Mouse (Mus musculus) kidney, adult 11 months (tissue): ENCODE measurements around the gene Ttc24.
A peak's percentile ranks its signal among the peaks of the same experiment; 100 is the strongest.

Source experiments
- DNase-seq: peaks from one replicate; pipeline ENCODE4 v3.0.0; 2022

Gene Ttc24

DNA sequence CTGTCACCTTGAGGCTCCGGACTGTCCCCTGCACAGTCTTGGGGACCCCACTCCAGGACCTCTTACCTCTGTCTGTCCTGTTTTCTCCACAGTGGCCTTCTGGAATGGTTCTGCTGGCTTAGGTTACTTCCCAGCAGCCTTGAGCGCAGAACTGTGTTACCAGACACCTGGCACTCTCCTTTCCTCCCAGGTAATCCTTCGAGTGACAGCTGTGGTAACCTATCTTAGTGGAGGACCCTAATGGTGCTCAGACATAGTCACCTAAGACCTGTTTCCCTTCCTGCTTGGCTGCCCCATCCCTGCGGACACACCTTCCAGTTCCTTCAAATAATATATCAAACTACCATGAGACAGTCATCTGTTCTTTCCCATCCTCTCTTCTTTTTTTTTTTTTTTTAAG lies at the start of gene Ttc24:
Gene Ttc24, minus strand, starts transcription at position 101 of the 400 bp plus-strand sequence.
- DNase-seq = no peak

DNA sequence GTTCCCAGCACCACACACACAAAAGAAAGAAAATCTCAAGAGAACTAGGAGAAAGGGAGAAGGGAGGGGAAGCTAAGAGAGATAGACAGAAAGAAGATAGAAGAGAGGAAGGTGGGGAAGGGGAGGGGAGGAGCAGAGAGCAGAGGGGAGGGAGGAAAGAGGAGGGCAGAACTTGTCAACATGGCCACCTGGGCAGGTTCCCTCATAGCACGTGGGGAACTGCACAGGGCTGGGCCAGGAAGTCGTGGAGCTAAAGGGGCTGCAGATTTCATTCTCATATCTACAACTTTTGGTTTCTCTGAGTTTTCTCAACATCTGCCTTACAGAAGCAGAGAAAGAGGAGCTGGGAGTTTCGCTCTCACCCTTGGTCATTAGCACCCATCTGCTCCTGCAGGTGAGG lies 49.5 kb upstream of the Ttc24 start:
- DNase-seq = no peak

DNA sequence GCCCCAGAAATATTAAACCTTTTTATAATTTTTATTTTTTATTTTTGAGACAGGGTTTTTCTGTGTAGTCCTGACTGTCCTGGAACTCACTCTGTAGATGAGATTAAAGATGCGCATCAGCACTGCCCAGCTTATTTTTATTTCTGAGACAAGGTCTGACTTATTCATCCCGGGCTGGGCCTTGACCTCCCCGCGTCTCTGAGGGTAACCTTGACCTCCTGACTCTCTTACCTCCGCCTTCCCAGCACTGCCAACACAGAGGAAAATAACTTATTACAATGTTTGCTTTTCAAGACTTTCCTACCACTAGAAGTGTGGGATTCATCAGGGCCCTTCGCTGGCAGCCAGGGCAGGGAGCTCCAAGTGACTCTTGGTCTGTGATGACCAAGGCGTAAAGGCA lies 48.1 kb upstream of the Ttc24 start:
- no peak for DNase-seq

DNA sequence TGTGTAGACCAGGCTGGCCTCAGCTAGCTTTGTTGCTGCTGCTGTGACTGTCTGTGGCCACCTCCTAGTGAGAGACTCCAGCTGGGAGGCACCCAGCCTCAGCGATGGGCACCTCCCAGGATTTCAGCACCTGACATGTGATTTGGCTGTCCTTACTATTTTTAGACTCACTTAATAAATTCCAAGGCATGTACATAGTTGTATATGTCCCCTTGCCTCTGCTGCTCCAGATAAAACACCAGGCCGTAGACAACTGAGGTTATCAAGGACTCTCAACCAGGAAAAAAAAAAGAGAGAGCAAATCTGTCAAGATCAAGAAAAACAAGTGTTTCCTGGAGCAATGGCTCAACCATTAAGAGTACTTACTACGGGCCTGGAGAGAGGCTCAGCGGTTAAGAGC lies 47.1 kb upstream of the Ttc24 start:
- DNase-seq = no peak

DNA sequence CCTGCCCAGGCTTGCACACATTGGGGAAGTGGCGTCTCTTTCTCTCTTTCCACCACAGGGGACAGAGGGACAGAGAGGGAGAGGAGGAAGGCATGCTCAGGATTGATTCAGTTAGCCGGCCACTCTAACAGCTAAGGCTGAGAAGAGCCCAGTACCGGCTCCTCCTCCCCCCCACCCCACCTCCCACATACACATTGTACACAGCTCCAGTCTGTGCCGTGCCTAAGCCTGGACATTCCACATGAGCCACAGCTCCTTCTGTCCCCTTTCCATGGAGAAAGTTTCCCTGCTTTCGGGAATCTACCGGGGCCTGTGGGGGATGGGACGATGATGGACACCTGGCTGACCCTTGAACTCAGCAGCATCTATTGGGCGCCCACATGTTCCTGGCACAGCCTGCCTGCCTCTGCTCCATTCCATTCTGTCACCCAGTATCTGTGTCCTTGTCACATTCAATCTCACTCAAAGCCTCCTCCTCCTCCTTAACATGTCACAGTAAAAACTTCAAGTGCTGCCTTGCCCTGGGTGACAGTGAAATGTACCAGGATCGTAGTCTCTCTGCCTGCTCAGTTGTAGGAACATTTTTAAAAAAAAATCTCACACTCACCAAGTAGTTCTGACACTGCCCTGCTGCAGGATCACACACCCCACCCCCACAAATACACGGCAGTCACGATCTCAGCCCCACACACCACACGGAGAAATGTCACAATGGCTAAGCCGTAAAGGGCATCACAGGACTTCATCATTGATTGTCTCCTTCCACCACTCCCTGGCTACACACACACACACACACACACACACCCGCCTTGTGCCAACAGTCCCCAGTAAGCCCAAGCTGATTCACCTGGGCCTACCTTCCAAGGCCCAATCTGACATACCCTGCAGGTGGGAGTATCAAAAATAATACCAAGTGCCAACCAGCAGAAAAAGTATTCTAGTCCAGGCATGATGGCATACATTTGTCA lies 43.3 kb upstream of the Ttc24 start:
- no peak for DNase-seq

DNA sequence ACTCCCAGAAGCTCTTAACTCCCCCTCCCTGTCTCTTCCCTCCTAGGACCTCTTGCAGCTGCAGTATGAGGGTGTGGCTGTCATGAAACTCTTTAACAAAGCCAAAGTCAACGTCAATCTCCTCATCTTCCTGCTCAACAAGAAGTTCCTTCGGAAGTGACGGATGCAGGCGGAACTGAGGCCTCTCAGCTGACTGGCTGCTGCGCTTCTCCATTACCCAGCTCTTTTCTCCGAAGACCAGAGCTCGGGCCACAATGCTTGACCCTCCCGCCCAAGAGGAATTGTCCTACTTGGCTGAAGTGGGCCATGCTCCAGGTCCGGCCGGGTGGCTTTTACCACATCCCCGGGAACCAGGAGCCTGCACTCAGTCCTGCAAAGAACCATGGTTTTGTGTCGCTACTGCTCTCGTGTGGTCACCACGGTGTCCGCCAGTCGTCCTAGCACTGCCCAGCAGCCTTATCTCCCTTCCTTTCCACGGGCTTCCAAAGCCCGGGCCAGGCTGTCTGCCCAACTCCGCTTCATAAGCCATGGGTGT lies 42.1 kb upstream of the Ttc24 start:
- no peak for DNase-seq

DNA sequence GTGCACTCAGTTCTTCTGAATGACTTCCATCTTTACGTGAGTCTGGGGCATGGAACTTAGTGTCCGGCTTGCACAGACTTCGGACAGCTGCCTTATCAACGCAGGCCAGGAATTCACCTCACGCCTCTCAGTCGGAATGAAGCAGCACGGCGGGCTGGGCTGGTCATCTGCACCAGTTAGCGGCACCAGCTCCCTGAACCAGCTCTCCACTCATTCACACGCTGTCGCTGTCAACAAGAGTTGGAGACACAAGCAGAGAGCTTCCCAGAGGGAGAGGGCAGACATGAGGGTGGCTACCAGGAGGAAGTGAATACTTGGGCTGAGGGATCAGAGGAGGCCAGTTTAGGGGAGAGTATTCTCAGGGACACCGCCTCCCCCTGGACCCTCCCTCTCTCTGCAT lies 36.3 kb upstream of the Ttc24 start:
- DNase-seq = no peak

DNA sequence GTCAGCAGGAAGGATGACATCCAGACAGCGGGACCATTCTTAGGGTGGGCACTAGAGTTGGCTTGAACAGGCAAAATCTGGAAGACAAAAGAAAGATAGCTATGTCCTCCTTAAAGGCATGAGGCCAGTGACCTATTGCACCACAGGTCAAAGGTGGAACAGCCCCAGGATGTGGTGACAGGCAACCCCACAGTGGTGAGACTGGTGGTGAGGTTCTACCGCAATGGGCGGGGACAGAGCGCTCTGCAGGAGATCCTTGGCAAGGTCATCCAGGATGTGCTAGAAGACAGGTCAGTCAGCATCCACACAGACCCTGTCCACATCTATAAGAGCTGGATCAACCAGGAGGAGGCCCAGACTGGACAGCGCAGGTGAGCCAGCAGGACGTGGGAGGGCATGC lies 31.0 kb upstream of the Ttc24 start:
- no peak for DNase-seq

DNA sequence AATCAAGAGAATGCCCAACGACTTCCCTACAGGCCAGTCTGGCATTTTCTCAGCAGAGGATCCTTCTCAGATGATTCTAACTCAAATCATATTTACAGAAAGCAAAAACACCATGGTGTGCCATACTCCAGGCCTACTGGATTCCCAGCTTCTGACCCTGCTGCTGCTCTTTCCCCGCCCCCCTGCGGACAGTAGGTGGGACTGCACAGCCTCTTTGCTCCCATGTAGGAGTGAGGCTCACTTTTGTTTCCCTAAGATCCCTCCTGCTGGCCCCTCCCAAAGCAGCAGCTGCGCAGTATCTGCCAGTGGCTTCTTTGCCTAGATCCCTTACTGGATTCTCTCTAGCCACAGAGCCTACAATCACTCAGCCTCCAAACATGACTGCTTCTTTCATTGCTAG lies 28.0 kb upstream of the Ttc24 start:
- no peak for DNase-seq

DNA sequence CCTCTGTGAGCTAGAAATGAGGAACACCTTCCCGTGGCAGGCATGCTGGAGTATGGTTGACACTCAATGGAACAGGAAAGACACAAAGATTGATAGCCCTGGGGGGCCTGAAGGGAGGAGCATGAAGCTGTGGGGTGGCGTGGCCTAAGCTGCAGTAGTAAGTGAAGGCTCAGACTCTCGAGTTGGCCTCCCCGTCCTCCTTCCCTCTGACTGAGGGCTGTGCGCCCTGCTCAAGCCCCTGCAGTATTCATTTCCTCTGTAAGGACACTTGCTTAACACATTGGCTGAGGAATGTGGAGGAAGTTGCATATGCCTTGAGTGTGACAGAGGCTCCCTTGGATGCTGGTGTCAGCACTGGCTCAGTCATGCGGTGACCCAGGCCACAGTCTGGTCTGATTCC lies 24.5 kb upstream of the Ttc24 start:
- peak; percentile 34 for DNase-seq

DNA sequence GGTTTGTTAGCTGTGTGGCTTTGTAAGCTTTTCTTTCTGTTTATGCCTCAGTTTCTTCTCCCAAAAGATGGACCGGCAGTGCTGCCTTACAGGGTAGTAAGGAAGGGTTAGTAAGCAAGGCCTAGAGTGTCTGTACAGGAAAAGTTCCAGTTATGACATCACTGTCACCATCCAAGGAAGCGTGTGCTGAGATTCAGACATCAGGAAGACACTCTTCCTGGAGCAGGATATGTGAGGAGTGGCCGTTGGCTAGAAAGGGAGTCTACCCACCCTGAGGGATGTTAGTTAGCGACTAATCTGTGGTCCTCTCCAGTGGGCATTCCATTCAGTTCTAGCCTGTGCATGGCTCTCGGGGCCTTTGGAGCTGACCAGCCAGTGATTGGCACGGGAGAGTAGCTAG lies 24.1 kb upstream of the Ttc24 start:
- peak; percentile 19 for DNase-seq

DNA sequence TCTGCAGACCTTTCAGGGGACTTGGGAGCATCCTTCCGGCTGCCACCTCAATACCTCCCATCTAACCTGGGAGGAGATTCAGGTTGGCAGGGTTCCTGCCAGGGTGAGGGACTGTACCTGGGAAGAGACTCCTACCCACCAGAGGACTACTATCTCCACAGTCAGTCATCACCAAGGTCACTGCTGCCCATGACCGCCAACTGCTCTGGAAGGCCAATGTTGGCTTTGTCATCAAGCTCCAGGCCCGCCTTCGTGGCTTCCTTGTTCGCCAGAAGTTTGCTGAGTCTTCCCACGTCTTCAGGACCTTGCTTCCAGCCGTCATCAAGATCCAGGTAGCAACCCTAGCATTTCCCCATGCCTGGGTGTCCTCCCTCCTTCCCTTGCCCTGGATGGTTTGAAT lies 23.6 kb upstream of the Ttc24 start:
- no peak for DNase-seq

DNA sequence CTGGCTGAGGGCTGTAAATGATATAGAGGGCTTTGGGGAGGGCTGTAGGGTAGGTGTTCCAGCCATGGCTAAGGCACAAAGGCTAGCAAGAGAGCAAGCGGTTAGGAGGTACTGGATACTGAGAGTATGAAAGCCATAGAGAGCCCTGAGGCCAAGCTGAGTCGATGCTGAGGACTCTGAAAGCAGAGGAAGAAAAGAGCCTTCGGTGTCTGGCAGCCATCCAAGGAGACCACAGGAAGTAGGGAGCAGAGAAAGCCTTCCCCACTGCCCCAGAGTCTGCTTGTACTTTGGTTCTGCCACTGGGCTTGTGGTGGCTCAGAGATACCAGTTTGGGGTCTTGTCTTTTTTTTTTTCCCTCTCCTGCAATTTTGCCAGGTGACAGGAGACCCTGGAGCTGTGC lies 22.1 kb upstream of the Ttc24 start:
- no peak for DNase-seq

DNA sequence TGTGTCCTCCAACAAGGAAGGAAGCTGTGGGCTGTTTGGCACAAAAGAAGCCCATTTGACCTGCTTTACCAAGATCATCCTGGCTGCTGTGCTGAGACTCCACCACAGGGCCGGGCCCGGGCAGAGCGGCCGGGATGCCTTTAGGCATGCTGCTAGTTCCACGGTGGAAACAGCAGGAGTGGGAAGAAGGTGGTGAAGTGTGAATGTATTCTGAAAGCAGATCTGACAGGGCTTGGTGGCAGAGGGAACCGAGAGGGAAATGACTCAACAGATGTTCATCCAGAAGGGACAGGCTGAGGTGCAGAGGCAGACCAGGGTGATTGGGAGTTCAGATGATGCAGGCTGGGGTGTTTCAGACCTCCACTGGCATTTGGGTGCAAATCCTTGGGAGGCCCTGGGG lies 19.6 kb upstream of the Ttc24 start:
- no peak for DNase-seq

DNA sequence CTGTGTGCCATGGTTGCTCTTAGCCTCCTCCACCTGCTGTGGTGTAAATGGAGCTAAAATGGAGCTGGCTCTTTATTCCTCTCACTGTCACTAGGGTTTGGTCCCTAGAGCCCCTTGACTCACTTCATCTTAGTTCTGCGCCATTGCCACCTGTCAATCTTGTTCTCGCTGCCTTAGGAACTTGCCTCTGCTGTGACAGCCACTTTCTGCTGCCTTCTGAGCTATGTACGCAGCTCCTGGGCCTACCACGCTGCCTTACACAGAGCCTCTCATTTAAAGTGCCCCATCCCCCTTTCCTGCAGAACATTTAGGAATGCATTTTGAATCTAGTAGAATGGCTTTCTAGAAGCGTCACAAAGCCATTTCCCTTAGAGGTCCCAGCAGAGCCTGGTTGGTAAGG lies 16.0 kb upstream of the Ttc24 start:
- DNase-seq = no peak

DNA sequence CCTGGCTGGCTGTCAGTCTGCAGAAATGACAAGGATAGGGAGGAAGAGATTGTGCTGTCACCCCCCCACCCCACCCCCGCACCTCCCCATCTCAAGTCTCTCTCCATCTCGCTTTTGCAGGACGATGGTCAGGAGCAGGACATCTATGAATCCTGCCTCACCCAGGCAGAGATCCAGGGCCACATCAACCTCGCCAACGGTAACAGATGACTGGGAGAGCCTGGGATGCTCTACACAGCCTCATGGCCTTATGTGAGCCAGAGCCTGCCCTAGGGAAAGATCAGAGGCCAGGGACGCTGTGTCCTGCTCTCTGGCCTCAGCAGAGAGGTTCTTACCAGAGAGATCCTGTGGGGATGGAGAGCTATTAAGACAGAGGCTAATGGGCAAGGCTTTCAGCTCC lies 12.5 kb upstream of the Ttc24 start:
- DNase-seq = no peak

DNA sequence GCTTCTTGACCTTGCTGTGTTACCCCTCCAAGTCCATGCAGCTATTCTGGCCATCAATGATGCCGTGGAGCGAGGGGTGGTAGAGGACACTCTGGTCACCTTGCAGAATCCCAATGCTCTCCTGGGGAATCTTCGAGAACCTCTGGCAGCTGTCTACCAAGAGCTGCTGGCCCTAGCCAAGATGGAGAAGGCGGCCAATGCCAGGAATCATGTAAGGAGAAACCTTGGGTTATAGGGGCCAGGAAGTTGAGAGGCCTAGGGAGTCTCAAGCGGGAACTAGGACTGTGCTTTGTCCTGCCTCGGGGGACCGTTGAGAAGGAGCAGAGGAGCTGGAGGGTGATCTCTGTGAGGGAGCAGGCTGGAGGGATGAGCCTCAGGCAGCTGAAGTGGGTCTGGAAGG lies 12.0 kb upstream of the Ttc24 start:
- DNase-seq = no peak

DNA sequence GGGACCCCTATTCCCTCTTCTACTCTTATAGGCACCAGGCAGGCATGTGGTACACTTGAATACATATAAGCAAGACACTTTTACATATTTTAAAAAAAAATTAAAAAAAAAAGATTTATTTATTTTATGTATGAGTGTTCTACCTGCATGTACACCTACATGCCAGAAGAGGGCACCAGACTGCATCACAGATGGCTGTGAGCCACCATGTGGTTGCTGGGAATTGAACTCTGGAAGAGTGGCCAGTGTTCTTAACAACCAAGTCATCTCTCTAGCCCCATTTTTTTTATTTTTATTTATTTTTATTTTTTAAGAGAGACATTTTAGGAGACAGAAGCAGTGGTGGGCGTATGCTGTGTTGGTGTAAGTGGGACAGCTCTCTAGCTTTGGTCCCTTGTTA lies 9.6 kb upstream of the Ttc24 start:
- no peak for DNase-seq

DNA sequence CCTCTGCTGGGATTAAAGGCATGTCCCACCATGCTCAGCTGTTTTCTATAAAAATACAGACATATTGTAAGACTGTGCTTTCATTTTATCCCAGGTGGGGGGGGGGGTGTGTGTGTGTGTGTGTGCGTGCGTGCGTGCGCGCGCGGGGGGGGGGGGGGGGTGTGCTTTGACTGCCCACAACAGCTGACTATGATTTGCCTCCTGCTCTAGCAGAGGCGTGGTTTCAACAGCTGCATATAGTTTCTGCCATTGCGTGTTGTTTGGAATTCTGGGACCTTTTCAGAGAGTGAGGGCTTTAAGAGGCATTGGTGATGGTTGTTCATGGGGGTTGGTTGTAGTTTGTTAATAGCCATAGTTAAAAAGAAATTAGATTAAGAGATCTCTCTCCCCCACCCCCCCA lies 7.4 kb upstream of the Ttc24 start:
- no peak for DNase-seq

DNA sequence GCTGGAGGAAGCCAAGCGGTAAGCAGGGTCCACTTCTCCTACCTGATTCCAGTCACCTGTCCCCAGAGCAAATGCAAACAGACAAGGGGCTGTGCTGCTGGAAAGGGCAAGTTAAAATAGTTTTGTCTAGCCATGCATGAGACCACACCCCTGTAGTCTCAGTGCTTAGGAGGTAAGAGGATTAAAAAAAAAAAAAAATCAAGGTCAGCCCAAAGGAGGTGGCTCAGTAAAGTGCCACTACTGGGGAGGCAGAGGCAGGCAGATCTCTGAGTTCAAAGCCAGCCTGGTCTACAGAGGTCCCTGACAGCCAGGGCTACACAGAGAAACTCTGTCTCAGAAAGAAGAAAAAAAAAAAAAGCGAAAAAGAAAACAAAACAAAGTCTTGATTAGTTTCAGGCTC lies 5.9 kb upstream of the Ttc24 start:
- no peak for DNase-seq

DNA sequence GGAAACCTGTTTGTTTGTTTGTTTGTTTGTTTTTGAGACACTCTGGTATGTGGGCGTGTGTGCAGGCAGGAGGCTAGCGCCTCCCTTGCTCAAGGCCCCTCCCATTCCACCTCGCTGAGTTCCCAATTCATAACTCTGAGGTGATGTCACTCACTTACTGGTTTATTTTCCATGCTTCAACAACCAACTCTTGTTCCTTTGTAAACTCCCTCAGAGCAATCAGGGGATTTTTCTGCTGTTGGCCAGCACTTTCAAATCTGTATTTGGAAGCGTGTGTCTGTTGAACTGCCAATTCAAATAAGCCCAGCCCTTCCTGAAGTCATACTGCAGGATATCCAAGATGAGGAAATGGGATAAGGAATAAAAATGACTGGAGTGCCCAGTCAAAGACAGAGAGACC lies 4.6 kb upstream of the Ttc24 start:
- DNase-seq = no peak

DNA sequence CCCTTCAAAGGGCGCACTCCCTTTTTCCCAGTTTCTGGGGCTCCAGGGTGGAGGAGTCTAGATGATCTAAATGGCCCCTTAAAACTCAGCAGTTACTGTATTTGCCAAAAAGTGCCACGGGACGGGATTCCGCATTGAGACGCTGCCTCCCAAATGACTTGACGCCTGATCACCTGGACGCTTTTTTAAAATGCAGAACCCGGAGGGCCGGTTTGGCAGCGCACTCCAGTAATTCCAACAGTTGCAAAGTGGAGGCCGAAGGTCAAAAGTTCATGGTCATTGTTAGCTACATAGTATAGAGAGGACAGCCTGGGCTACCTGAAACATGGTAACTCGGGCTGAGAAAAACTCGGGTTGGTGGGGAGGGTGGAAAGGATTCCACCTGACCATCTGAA lies 4.1 kb upstream of the Ttc24 start:
- no peak for DNase-seq

DNA sequence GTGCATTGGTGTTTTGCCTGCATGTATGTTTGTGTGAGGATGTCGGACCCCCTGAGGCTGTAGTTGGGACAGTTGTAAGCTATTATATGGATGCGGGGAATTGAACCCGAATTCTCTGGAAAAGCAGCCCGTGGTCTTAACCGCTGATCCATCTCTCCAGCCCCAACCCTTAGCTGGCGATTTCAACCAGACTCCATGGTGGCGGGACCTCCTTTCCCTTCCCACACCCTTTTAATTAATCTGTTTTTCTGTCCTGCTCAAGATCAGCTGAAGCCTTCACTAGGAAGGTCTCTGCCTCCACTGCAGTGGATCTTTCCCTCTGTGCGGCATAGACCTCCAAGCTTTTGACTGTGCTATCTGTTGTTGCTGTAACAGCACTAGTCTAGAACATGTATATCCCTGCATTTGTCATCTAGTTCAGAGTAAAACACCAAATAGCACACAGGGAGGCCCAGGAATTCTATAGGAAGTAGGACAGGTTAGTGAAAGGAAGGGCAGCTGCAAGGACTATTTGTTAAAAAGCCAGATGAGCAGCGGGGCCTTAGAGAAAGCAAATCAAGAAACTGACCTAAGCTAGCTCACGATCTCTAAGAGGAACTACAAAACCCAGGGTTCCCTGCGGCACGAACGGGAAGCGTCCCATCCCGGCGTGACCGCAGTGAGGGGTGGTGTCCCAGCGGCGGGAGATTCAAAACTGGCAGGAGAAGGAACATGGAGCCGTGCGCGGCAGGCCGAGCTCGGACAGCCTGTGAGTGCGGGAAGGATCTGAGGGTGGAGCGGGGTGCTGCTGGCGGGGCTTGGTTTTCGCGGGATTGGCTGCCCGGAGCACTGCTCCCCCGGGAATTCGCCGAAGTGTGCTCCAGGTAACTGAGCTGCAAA lies 3.5 kb upstream of the Ttc24 start, which contains the start of gene Iqgap3:
Gene Iqgap3, plus strand, starts transcription at position 627 of the 879 bp plus-strand sequence.
- DNase-seq = peak; percentile 82

DNA sequence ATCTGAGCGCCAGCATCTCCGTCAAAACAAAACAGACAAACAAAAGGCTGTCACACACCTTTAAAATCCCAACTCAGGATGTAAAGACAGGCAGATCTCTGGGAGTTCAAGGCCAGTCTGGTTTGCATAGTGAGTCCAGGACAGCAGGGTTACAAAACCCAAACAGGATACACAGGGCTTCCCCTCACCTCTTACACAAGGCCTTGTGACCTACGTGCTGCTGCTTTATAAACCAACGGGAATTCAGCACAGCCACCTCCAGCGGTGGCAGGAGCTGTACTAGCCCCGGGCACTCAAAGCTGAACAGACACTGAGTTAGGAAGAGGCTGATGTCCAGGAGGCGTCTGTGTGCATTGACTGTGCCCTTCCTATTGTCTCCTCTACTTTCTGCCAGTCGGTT lies 663 bp downstream of the Ttc24 start:
- no peak for DNase-seq
